Mouse (Mus musculus) heart, embryonic 15.5 days (tissue): ENCODE measurements around the gene Aebp1. TPM values are rescaled to one million over a fixed set of nuclear protein-coding genes. Genes with fewer than 3 reads are reported as not detected.
"Not testable (repeated sequence)": the region's sequence is repeated elsewhere in the genome, so short reads cannot be mapped to it uniquely, and the experiment has no call there.

Experiments used
- ATAC-seq: fragments of 200-750 bp; cut with Nextera tagmentation; replicated peaks from 2 replicates; pipeline ENCODE4 v1.8.0; 2017; ENCODE audit warnings: low read depth, moderate TSS enrichment; ENCODE audit not compliant: insufficient number of reproducible peaks, insufficient read depth, low FRiP score
- H3K27ac ChIP-seq: fragments of 300-500 bp; sonication (generic); 2 replicates; pipeline ENCODE4 v1.5.1; 2015; ENCODE audit warnings: mild to moderate bottlenecking, inconsistent platforms
- H3K27me3 ChIP-seq: fragments of 300-500 bp; sonication (generic); 2 replicates; pipeline ENCODE4 v1.6.1; 2015; ENCODE audit warnings: inconsistent platforms
- H3K36me3 ChIP-seq: fragments of 300-500 bp; sonication (generic); 2 replicates; pipeline ENCODE4 v1.6.1; 2015; ENCODE audit warnings: mild to moderate bottlenecking, inconsistent platforms
- H3K4me1 ChIP-seq: fragments of 300-500 bp; sonication (generic); replicated peaks from 2 replicates; pipeline ENCODE4 v1.6.1; 2015; ENCODE audit warnings: inconsistent platforms
- H3K4me2 ChIP-seq: fragments of 300-500 bp; sonication (generic); 2 replicates; pipeline ENCODE4 v1.6.1; 2015; ENCODE audit warnings: inconsistent platforms, mild to moderate bottlenecking, moderate library complexity
- H3K4me3 ChIP-seq: fragments of 300-500 bp; sonication (generic); 2 replicates; pipeline ENCODE4 v1.5.1; 2015; ENCODE audit warnings: mild to moderate bottlenecking, inconsistent platforms
- H3K9ac ChIP-seq: fragments of 300-500 bp; sonication (generic); 2 replicates; pipeline ENCODE4 v1.6.1; 2015; ENCODE audit warnings: mild to moderate bottlenecking, inconsistent platforms
- H3K9me3 ChIP-seq: fragments of 300-500 bp; sonication (generic); replicated peaks from 2 replicates; pipeline ENCODE4 v1.6.1; 2016; ENCODE audit warnings: inconsistent platforms
- WGBS: fragments of 180-500 bp; shearing (Covaris S2); methylation state at CpG from one replicate; pipeline ENCODE4 v1.1.7; 2015; ENCODE audit warnings: mixed read lengths; 5-methylcytosine and 5-hydroxymethylcytosine counted together
- polyA plus RNA-seq: library from polyadenylated mRNA; unstranded; fragments of >200 nt; fragmentation: Nextera tagmentation; extraction: Ambion mirVana; gene quantifications from 2 replicates; pipeline ENCODE4 v1.2.1, GENCODE M21; 2015

Gene Aebp1
- polyA plus RNA-seq, 1 experiment from 2014 or later, result 31.7 TPM

GRCm38 (mm10) chr11:5873192-5873591, 11.4 kb downstream of the Aebp1 start:
- Histone ChIP-seq H3K27me3 (no peaks in the 10 kb centered on the region), H3K36me3 (peaks cover 50% of the 10 kb centered on the region), H3K4me1 (peaks cover 17% of the 10 kb centered on the region), H3K4me2 (no peak overlapping the region), H3K4me3 (no peak overlapping the region), H3K9ac (no peak overlapping the region), H3K9me3 (no peaks in the 10 kb centered on the region), H3K27ac (no peak overlapping the region)
- 95% methylated on average over 9 of the region's 9 CpGs for WGBS
- no peak for ATAC-seq

- Histone ChIP-seq H3K9ac (peak overlapping the region; percentile 81), H3K4me3 (peak overlapping the region; percentile 87), H3K4me1 (peaks cover 24% of the 10 kb centered on the region), H3K36me3 (peaks cover 23% of the 10 kb centered on the region), H3K9me3 (no peaks in the 10 kb centered on the region), H3K27me3 (no peaks in the 10 kb centered on the region), H3K4me2 (peak overlapping the region; percentile 79), H3K27ac (0 out of 2 replicates have a peak overlapping the region, but pooled peaks have one; percentile 10)
- WGBS, result 2% methylated on average over 5 of the region's 5 CpGs
- no peak for ATAC-seq
Observed at GRCm38 (mm10) chr11:5877421-5877820, 15.7 kb downstream of the Aebp1 start.

GRCm38 (mm10) chr11:5877921-5878526, 16.3 kb downstream of the Aebp1 start, which contains the start of gene Pold2:
TSS of gene Pold2 (minus strand) at chr11:5878292.
- H3K36me3 ChIP-seq, result peaks cover 17% of the 10 kb centered on the region
- peak within 1 kb of the TSS; percentile 81 for H3K9ac ChIP-seq
- H3K27ac ChIP-seq, result peak within 1 kb of the TSS; percentile 87
- no peaks in the 10 kb centered on the region for H3K27me3 ChIP-seq
- peak; percentile 97 for ATAC-seq
- peak within 1 kb of the TSS; percentile 79 for H3K4me2 ChIP-seq
- peak within 1 kb of the TSS; percentile 87 for H3K4me3 ChIP-seq
- H3K9me3 ChIP-seq, result no peaks in the 10 kb centered on the region
- under 1% methylated on average over 52 of the region's 52 CpGs for WGBS
- peaks cover 24% of the 10 kb centered on the region for H3K4me1 ChIP-seq

DNA sequence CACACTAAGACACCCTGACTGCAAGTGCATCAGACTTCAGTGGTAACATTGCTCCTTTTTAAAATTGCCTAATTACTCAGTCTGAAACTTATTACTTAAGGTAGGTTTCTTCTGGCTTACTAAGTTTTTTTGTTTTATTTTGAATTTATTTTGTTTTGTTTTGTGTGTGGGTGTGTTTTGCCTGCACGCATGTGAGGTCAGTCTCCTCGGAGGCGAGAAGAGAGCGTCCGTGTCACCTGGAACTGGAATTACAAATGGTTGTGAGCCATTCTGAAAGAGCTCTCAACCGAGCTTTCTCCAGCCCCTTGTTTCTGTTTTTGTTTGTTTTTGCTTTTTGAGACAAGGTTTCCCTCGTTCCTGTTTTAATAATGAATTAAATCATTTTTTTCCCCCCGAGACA, 16.9 kb downstream of the Aebp1 start:
- peaks cover 24% of the 10 kb centered on the region for H3K4me1 ChIP-seq
- H3K4me3 ChIP-seq, result peak overlapping the region; percentile 87
- H3K9ac ChIP-seq, result peak overlapping the region; percentile 49
- H3K27ac ChIP-seq, result peak overlapping the region; percentile 87
- H3K4me2 ChIP-seq, result peak overlapping the region; percentile 79
- no peaks in the 10 kb centered on the region for H3K9me3 ChIP-seq
- no peaks in the 10 kb centered on the region for H3K27me3 ChIP-seq
- peaks cover 11% of the 10 kb centered on the region for H3K36me3 ChIP-seq
- no peak for ATAC-seq
- 35% methylated on average over 8 of the region's 8 CpGs for WGBS

- peaks cover 3% of the 10 kb centered on the region; the same call in 1 of the 2 replicates for H3K36me3 ChIP-seq
- H3K4me1 ChIP-seq, result peaks cover 24% of the 10 kb centered on the region
- ATAC-seq, result no peak
- no peak overlapping the region for H3K4me2 ChIP-seq
- H3K9ac ChIP-seq, result no peak overlapping the region
- WGBS, result 60% methylated on average over 5 of the region's 5 CpGs
- no peaks in the 10 kb centered on the region for H3K9me3 ChIP-seq
- H3K4me3 ChIP-seq, result no peak overlapping the region
- H3K27me3 ChIP-seq, result no peaks in the 10 kb centered on the region
- no peak overlapping the region for H3K27ac ChIP-seq
Observed at GRCm38 (mm10) chr11:5879905-5880304, 18.2 kb downstream of the Aebp1 start.

GRCm38 (mm10) chr11:5882518-5882917, 20.8 kb downstream of the Aebp1 start:
- Histone ChIP-seq H3K9ac (no peak overlapping the region), H3K4me3 (no peak overlapping the region), H3K36me3 (no peaks in the 10 kb centered on the region), H3K4me1 (peaks cover 23% of the 10 kb centered on the region), H3K4me2 (no peak overlapping the region), H3K9me3 (no peaks in the 10 kb centered on the region), H3K27ac (peak overlapping the region; percentile 2; the same call in 1 of the 2 replicates), H3K27me3 (no peaks in the 10 kb centered on the region)
- ATAC-seq, result no peak
- WGBS, result 49% methylated on average over 8 of the region's 8 CpGs

GRCm38 (mm10) chr11:5886187-5886586, 24.4 kb downstream of the Aebp1 start:
- no peaks in the 10 kb centered on the region for H3K36me3 ChIP-seq
- H3K4me2 ChIP-seq, result no peak overlapping the region
- no peak overlapping the region; the same call in 1 of the 2 replicates for H3K9ac ChIP-seq
- no peaks in the 10 kb centered on the region for H3K9me3 ChIP-seq
- no peak for ATAC-seq
- H3K27me3 ChIP-seq, result no peaks in the 10 kb centered on the region
- peak overlapping the region; percentile 48; the same call in 1 of the 2 replicates for H3K27ac ChIP-seq
- peaks cover 48% of the 10 kb centered on the region for H3K4me1 ChIP-seq
- 14% methylated on average over 9 of the region's 9 CpGs for WGBS
- H3K4me3 ChIP-seq, result no peak overlapping the region

- H3K4me3 ChIP-seq, result no peak overlapping the region
- peak overlapping the region; percentile 48 for H3K27ac ChIP-seq
- H3K9ac ChIP-seq, result no peak overlapping the region
- 46% methylated on average over 5 of the region's 5 CpGs for WGBS
- H3K4me1 ChIP-seq, result peaks cover 58% of the 10 kb centered on the region
- H3K36me3 ChIP-seq, result no peaks in the 10 kb centered on the region
- ATAC-seq, result no peak
- H3K4me2 ChIP-seq, result no peak overlapping the region
- H3K27me3 ChIP-seq, result no peaks in the 10 kb centered on the region
- H3K9me3 ChIP-seq, result no peaks in the 10 kb centered on the region
Observed at GRCm38 (mm10) chr11:5887250-5887649, 25.5 kb downstream of the Aebp1 start.

- not testable (repeated sequence) for H3K4me3 ChIP-seq, H3K4me2 ChIP-seq, H3K27me3 ChIP-seq, H3K9ac ChIP-seq, H3K9me3 ChIP-seq, ATAC-seq, H3K36me3 ChIP-seq
- Histone ChIP-seq H3K4me1 (peaks cover 70% of the 10 kb centered on the region), H3K27ac (peak overlapping the region; percentile 74)
- 54% methylated on average over 5 of the region's 5 CpGs for WGBS
Observed at GRCm38 (mm10) chr11:5888563-5888962, 26.8 kb downstream of the Aebp1 start.

DNA sequence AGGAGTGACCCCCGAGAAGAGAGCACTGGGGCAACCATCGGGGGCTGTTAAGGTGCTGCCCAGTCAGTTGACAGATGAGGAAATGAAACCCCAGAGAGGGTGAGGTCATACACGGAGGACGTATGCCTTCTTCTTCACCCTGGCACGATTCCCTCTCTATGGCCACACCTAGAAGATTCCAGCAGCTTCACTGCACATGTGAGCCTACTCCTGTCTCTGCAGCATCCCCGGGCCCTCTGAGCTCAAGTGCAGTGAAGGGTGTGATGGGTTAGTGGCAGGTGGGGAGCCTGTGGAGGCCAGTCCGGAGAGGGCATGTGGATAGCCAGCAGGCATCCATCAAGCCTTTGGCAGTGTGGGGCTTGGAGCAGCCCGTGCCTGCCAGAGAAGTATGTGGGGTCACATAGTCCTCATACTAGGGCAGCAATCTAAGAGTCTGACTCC, 30.4 kb downstream of the Aebp1 start:
- no peak overlapping the region for H3K4me3 ChIP-seq
- H3K4me1 ChIP-seq, result peaks cover 81% of the 10 kb centered on the region
- H3K4me2 ChIP-seq, result no peak overlapping the region; the same call in 1 of the 2 replicates
- H3K36me3 ChIP-seq, result no peaks in the 10 kb centered on the region
- H3K27me3 ChIP-seq, result no peaks in the 10 kb centered on the region
- H3K9ac ChIP-seq, result no peak overlapping the region
- H3K27ac ChIP-seq, result peak overlapping the region; percentile 86
- no peaks in the 10 kb centered on the region for H3K9me3 ChIP-seq
- peak; percentile 27 for ATAC-seq
- WGBS, result 7% methylated on average over 8 of the region's 8 CpGs

DNA sequence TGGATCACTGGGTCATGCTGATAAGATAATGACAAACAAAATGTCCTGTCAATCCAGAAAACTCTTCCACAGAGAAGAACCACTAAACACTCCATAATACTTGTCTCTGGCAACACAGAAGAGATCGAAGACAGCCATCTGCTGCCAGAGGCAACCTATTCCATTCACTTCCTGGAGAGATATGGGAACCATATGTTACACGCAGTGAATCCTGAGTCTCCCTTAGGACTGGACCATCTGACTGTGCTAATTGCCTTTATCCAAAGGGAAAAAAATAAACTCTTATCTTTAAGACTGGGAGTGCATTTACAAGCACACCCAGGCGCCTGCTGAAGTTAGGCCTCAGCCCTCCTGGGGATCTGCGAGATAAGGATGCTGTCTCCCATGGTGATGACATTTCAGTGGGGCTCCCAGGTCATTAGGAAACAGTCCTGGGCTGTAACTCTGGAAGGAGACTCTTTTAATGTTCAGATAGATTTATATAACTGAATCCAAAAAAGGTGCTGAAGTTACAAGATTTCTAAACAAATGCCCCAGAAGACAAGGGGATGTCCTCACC, 31.1 kb downstream of the Aebp1 start:
- peaks cover 81% of the 10 kb centered on the region for H3K4me1 ChIP-seq
- peak overlapping the region; percentile 86 for H3K27ac ChIP-seq
- H3K9me3 ChIP-seq, result no peaks in the 10 kb centered on the region
- no peak overlapping the region for H3K4me2 ChIP-seq
- H3K4me3 ChIP-seq, result no peak overlapping the region
- no peaks in the 10 kb centered on the region for H3K36me3 ChIP-seq
- H3K9ac ChIP-seq, result no peak overlapping the region
- ATAC-seq, result 0 out of 2 replicates have a peak, but pooled peaks have one; percentile 8
- H3K27me3 ChIP-seq, result 0 out of 2 replicates have a peak, but pooled peaks cover 2% of the 10 kb centered on the region
- 28% methylated on average over 4 of the region's 4 CpGs for WGBS
